Mouse (Mus musculus): ENCODE results near the gene Slc8b1. TPM values are rescaled to one million over a fixed set of nuclear protein-coding genes. Genes with fewer than 3 reads are reported as not detected.

Gene Slc8b1
- polyA plus RNA-seq, 1 experiment, result 40.0 TPM

- no peak overlapping the region for H3K4me3 ChIP-seq (replicated peaks; ENCODE audit: extremely low read depth, low read depth, low read length)
- 80% methylated on average over 14 of the region's 14 CpGs for WGBS
- TF ChIP-seq CTCF (IDR thresholded peaks at IDR 0.05; ENCODE audit: insufficient read depth, low read length), result no peak
- TF ChIP-seq POLR2A (IDR thresholded peaks at IDR 0.05; ENCODE audit: borderline replicate concordance, extremely low read depth, low read depth, low read length), result no peak
- H3K4me1 ChIP-seq (ENCODE audit: control insufficient read depth, insufficient read depth, low read length), result peaks cover 30% of the 10 kb centered on the region
- no peak for DNase-seq
Measured at GRCm38 (mm10) chr5:120567761-120568211, 56.8 kb downstream of the Slc8b1 start.

GRCm38 (mm10) chr5:120568336-120568768, 57.4 kb downstream of the Slc8b1 start:
- no peak overlapping the region for H3K4me3 ChIP-seq (replicated peaks; ENCODE audit: extremely low read depth, low read depth, low read length)
- DNase-seq, result no peak
- WGBS, result 72% methylated on average over 9 of the region's 9 CpGs
- no peak for TF ChIP-seq POLR2A (IDR thresholded peaks at IDR 0.05; ENCODE audit: borderline replicate concordance, extremely low read depth, low read depth, low read length)
- no peak for TF ChIP-seq CTCF (IDR thresholded peaks at IDR 0.05; ENCODE audit: insufficient read depth, low read length)
- peaks cover 25% of the 10 kb centered on the region for H3K4me1 ChIP-seq (ENCODE audit: control insufficient read depth, insufficient read depth, low read length)

DNA sequence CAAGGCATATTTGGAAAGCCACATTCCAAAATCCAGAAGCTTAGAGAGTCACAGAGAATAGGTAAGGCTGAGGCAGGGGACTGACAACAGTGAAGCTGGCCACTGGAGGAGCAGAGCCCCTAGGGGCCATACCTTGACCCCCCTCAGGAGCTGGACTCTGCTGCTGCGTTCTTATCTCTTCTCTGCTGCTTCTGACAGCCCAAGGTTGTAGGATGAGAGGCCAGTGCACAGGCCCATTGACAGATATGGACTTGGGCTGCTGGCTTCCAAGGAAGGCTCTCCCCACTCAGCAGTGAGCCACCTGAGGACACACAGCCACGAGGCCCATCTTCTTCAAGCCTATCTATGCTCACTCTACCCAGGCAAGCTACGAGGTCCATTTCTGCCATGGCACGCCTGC, 58.0 kb downstream of the Slc8b1 start:
- DNase-seq, result no peak
- Histone ChIP-seq H3K4me1 (ENCODE audit: control insufficient read depth, insufficient read depth, low read length) (peaks cover 21% of the 10 kb centered on the region), H3K4me3 (replicated peaks; ENCODE audit: extremely low read depth, low read depth, low read length) (no peak overlapping the region)
- WGBS, result 84% methylated on average over 4 of the region's 4 CpGs
- TF ChIP-seq CTCF (IDR thresholded peaks at IDR 0.05; ENCODE audit: insufficient read depth, low read length), result no peak
- TF ChIP-seq POLR2A (IDR thresholded peaks at IDR 0.05; ENCODE audit: borderline replicate concordance, extremely low read depth, low read depth, low read length), result no peak

GRCm38 (mm10) chr5:120569791-120570190, 58.8 kb downstream of the Slc8b1 start:
- peaks cover 22% of the 10 kb centered on the region for H3K4me1 ChIP-seq (ENCODE audit: control insufficient read depth, insufficient read depth, low read length)
- 78% methylated on average over 3 of the region's 3 CpGs for WGBS
- TF ChIP-seq CTCF (IDR thresholded peaks at IDR 0.05; ENCODE audit: insufficient read depth, low read length) (no peak), POLR2A (IDR thresholded peaks at IDR 0.05; ENCODE audit: borderline replicate concordance, extremely low read depth, low read depth, low read length) (no peak)
- DNase-seq, result no peak
- no peak overlapping the region for H3K4me3 ChIP-seq (replicated peaks; ENCODE audit: extremely low read depth, low read depth, low read length)

- 62% methylated on average over 11 of the region's 11 CpGs for WGBS
- no peak overlapping the region for H3K4me3 ChIP-seq (replicated peaks; ENCODE audit: extremely low read depth, low read depth, low read length)
- no peak for DNase-seq
- H3K4me1 ChIP-seq (ENCODE audit: control insufficient read depth, insufficient read depth, low read length), result peaks cover 20% of the 10 kb centered on the region
- TF ChIP-seq CTCF (IDR thresholded peaks at IDR 0.05; ENCODE audit: insufficient read depth, low read length) (no peak), POLR2A (IDR thresholded peaks at IDR 0.05; ENCODE audit: borderline replicate concordance, extremely low read depth, low read depth, low read length) (no peak)
Measured at GRCm38 (mm10) chr5:120570289-120570897, 59.4 kb downstream of the Slc8b1 start.

DNA sequence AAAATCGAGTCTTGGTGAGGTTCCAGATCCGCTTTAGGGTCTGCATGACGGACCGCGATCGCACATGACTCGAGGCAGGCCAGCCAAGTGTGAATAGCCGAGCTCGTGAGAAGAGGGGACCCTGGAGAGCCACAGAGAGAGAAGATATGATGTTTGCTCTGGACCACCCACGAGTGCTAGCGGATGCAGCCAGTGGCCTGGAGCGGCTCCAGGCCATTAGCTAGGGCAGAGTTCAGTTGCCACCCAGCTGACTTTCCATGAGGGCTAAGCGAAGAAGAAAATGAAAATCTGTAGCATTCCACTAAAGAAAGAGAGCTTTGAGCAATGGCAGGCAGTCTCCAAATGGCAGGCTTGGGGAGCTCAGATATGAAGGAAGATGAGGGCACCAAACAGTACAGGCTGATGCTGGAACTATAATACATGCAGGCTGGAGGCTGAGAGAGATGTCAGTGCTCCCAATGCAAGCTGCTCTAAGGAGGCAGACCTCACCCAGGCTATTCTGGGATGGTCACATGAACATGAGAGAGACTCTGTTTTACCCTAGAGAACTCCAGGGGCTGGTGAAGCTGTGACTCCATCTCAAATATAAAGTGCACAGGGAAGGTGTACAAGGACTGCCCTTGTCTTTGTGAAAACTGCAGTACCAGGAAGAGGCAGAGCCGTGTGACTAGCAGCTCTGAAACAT, 60.2 kb downstream of the Slc8b1 start:
- Histone ChIP-seq H3K4me3 (replicated peaks; ENCODE audit: extremely low read depth, low read depth, low read length) (no peak overlapping the region), H3K4me1 (ENCODE audit: control insufficient read depth, insufficient read depth, low read length) (peaks cover 14% of the 10 kb centered on the region)
- WGBS, result 64% methylated on average over 14 of the region's 14 CpGs
- no peak for DNase-seq
- TF ChIP-seq CTCF (IDR thresholded peaks at IDR 0.05; ENCODE audit: insufficient read depth, low read length) (no peak), POLR2A (IDR thresholded peaks at IDR 0.05; ENCODE audit: borderline replicate concordance, extremely low read depth, low read depth, low read length) (no peak)

DNA sequence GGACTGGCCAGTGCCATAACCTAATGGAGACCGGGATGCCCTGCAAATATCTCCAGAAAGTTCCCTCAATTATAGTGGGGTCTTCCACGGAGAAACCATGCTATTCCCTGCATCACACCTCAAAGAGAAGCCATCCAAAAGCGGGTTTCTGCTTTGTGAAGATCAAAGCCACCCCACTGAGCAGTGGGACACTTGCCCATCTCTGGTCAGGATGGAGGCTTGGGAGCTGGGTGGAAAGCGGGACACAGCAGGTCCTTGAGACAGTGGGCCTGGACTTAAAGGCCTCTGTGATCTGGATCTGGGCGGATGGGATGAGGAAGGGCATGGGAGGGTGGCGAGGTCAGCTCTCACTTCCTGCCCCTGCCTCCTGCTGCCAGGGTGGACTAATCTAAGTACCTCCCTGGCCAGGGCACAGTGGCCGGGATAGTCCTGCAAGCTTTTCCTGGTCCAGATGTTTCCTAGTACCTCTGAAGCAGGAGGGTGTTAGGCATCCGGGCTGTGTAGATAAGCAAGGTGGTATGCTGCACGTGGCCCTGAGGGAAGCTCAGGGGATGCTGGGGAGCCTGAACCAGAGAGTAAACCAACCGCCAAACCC, 63.6 kb downstream of the Slc8b1 start:
- WGBS, result 60% methylated on average over 10 of the region's 10 CpGs
- TF ChIP-seq CTCF (IDR thresholded peaks at IDR 0.05; ENCODE audit: insufficient read depth, low read length) (no peak), POLR2A (IDR thresholded peaks at IDR 0.05; ENCODE audit: borderline replicate concordance, extremely low read depth, low read depth, low read length) (no peak)
- DNase-seq, result no peak

GRCm38 (mm10) chr5:120576781-120577301, 65.9 kb downstream of the Slc8b1 start:
- H3K4me3 ChIP-seq (replicated peaks; ENCODE audit: extremely low read depth, low read depth, low read length), result no peak overlapping the region
- H3K4me1 ChIP-seq (ENCODE audit: control insufficient read depth, insufficient read depth, low read length), result peaks cover 11% of the 10 kb centered on the region
- DNase-seq, result no peak
- 54% methylated on average over 11 of the region's 11 CpGs for WGBS
- TF ChIP-seq POLR2A (IDR thresholded peaks at IDR 0.05; ENCODE audit: borderline replicate concordance, extremely low read depth, low read depth, low read length), result no peak
- TF ChIP-seq CTCF (IDR thresholded peaks at IDR 0.05; ENCODE audit: insufficient read depth, low read length), result no peak

More for the DNA sequence above, 63.6 kb downstream of the Slc8b1 start:
- Histone ChIP-seq H3K4me3 (replicated peaks; ENCODE audit: extremely low read depth, low read depth, low read length) (no peak overlapping the region), H3K4me1 (ENCODE audit: control insufficient read depth, insufficient read depth, low read length) (peaks cover 14% of the 10 kb centered on the region)

DNA sequence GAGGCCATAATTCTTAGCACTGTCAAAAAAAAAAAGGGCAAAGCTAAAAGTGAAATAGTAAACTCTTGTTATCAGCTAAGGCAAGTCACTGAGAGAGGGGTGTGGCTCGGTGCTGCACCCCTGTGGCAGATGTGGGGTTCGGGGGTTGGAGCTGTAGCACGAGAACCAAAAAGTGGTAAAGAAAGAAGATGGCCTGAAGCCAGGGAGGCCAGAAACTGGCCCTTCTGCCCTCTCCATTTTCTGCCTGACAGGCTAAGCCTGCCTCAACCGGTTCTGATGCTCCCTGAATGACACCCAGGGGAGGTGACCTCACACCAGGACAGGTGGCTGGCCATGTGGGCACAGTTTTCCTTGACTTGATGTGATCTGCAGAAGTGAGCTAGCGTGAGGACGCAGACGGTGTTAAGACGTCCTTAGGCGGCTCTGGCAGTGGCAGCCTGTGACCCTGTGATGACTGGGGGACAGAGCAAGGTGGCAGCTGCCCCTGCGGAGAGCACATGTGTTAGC, 67.0 kb downstream of the Slc8b1 start:
- 54% methylated on average over 10 of the region's 10 CpGs for WGBS
- no peak for DNase-seq
- TF ChIP-seq POLR2A (IDR thresholded peaks at IDR 0.05; ENCODE audit: borderline replicate concordance, extremely low read depth, low read depth, low read length), result no peak
- TF ChIP-seq CTCF (IDR thresholded peaks at IDR 0.05; ENCODE audit: insufficient read depth, low read length), result no peak
- H3K4me3 ChIP-seq (replicated peaks; ENCODE audit: extremely low read depth, low read depth, low read length), result no peak overlapping the region
- H3K4me1 ChIP-seq (ENCODE audit: control insufficient read depth, insufficient read depth, low read length), result peaks cover 15% of the 10 kb centered on the region

Measured in lung, adult 2 months (tissue).